Comparison of ENCODE assay signal across 11 mouse cellular contexts in the genomic region with DNA sequence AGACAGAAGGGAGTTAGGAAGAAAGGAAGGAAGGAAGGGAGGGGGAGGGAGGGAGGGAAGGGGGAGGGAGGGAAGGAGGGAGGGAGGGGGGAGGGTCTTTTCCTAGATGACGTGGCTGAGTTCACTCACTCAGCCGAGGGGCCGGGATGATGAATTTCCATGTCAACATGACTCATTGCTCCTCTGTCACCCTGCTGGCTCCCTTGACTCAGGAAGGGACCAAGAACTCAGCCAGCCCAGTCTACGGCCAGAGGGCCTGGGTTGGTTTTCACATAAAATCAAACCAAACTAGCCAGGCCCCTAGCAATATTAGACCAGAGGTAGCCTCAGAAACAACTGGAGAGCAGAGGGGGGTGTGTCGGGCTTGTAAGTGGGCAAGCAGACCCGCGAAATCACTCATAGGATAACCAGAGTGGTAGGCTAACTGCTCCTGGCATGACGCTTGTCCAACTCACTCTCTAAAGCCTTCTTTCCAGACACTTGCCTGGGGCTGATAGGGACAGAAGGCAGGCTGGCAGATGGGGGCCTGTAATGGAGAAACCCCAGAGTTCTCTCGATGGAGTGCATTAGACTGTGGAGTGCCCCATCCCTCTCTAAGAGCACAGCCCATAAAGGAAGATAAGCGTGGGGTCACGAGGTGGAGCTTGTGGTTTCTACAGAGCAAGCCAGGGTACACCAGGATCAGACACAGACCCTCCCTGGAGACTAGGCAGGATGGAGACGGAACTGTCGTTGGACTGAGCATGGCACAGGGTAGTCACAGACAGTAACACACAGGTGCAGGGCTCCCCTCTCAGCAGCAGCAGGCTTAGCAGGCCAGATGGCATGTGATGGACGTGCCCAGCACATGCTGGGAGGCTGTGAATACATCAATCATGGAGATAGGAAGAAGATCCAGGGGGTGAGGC. TPM values are rescaled to one million over a fixed set of nuclear protein-coding genes. Genes with fewer than 3 reads are reported as not detected.
DNase-seq lines count a peak whose midpoint lies in the region; ATAC-seq and TF ChIP-seq lines count a peak whose summit lies in the region.
"Had no signal": no experiment of that assay in that cellular context is flagged by ENCODE, and none has a peak within 500 bp of the region (broad histone marks: within the 10 kb centered on the region; RNA-seq: fewer than 3 reads in every experiment).

No protein-coding gene starts in this region.

- H3K36me3 ChIP-seq in embryonic facial prominence, embryonic 11.5 days (replicated peaks; ENCODE audit: control insufficient read depth, insufficient read depth, low read depth, low read length) = no peaks in the 10 kb centered on the region
- peaks cover 4% of the 10 kb centered on the region; the same call in 1 of the 2 replicates for H3K36me3 ChIP-seq in hindbrain, postnatal 0 days (ENCODE audit: insufficient read depth, low read length)
- H3K36me3 ChIP-seq in intestine, postnatal 0 days (ENCODE audit: control insufficient read depth, insufficient read depth) = peaks cover 28% of the 10 kb centered on the region

- no peak overlapping the region for H3K4me2 ChIP-seq in embryonic facial prominence, embryonic 11.5 days (ENCODE audit: low read depth, low read length)
- H3K4me2 ChIP-seq in hindbrain, postnatal 0 days (ENCODE audit: low read depth, low read length) = no peak overlapping the region
- no peak overlapping the region for H3K4me2 ChIP-seq in intestine, postnatal 0 days (replicated peaks; ENCODE audit: low read depth)

- no peaks in the 10 kb centered on the region for H3K4me1 ChIP-seq in embryonic facial prominence, embryonic 11.5 days (ENCODE audit: control insufficient read depth, insufficient read depth, low read length)
- peaks cover 12% of the 10 kb centered on the region for H3K4me1 ChIP-seq in hindbrain, postnatal 0 days (ENCODE audit: insufficient read depth, low read length)
- H3K4me1 ChIP-seq in intestine, postnatal 0 days (replicated peaks; ENCODE audit: control insufficient read depth, insufficient read depth, low read length) = no peaks in the 10 kb centered on the region

- H3K9ac ChIP-seq in embryonic facial prominence, embryonic 11.5 days (replicated peaks; ENCODE audit: low read length) = no peak overlapping the region
- no peak overlapping the region for H3K9ac ChIP-seq in hindbrain, postnatal 0 days (replicated peaks; ENCODE audit: low read length)
- H3K9ac ChIP-seq in intestine, postnatal 0 days (ENCODE audit: low read depth, low read length) = no peak overlapping the region

- ATAC-seq in embryonic facial prominence, embryonic 11.5 days (replicated peaks; ENCODE audit: insufficient number of reproducible peaks, low FRiP score, low TSS enrichment, low read depth) = peak; percentile 50
- ATAC-seq in hindbrain, postnatal 0 days = peak; percentile 79
- no peak for ATAC-seq in intestine, postnatal 0 days

- peak; percentile 36 for DNase-seq in embryo, embryonic 10.5 days (ENCODE audit: low spot score)
- no peak for DNase-seq in embryo, embryonic 11 days
- DNase-seq in 3T3-L1 (ENCODE audit: low read depth, low spot score) = peak; percentile 74
- DNase-seq in embryonic facial prominence, embryonic 11.5 days (ENCODE audit: low spot score) = no peak
- DNase-seq in hindbrain, postnatal 0 days (ENCODE audit: low spot score) = peak; percentile 67
- no peak for DNase-seq in layer of hippocampus, adult 18-20 months (ENCODE audit: low spot score in 2 of 2)
- no peak for DNase-seq in thymus, postnatal 10 days (ENCODE audit: low spot score in 2 of 2)
- DNase-seq: lung, postnatal 4 days; right cerebral cortex, adult 18-20 months; thymus, adult 18-20 months had no signal

- H3K27ac ChIP-seq in embryonic facial prominence, embryonic 11.5 days (replicated peaks; ENCODE audit: low read depth, low read length) = no peak overlapping the region
- H3K27ac ChIP-seq in hindbrain, postnatal 0 days = peak overlapping the region; percentile 23; the same call in 1 of the 2 replicates
- no peak overlapping the region for H3K27ac ChIP-seq in intestine, postnatal 0 days (ENCODE audit: low read depth, low read length)

- no peaks in the 10 kb centered on the region for H3K27me3 ChIP-seq in embryonic facial prominence, embryonic 11.5 days (ENCODE audit: control insufficient read depth, insufficient read depth, low read length)
- H3K27me3 ChIP-seq in hindbrain, postnatal 0 days (ENCODE audit: insufficient read depth, low read length) = no peaks in the 10 kb centered on the region
- no peaks in the 10 kb centered on the region for H3K27me3 ChIP-seq in intestine, postnatal 0 days (replicated peaks; ENCODE audit: control insufficient read depth, insufficient read depth, low read length)

- 57% methylated on average over 14 of the region's 14 CpGs for WGBS in embryonic facial prominence, embryonic 11.5 days
- WGBS in hindbrain, postnatal 0 days = 37% methylated on average over 14 of the region's 14 CpGs
- 73% methylated on average over 14 of the region's 14 CpGs for WGBS in intestine, postnatal 0 days

- H3K9me3 ChIP-seq in embryonic facial prominence, embryonic 11.5 days (replicated peaks; ENCODE audit: control insufficient read depth, low read length) = no peaks in the 10 kb centered on the region
- H3K9me3 ChIP-seq in hindbrain, postnatal 0 days (ENCODE audit: low read length) = no peaks in the 10 kb centered on the region
- no peaks in the 10 kb centered on the region for H3K9me3 ChIP-seq in intestine, postnatal 0 days (ENCODE audit: control insufficient read depth)

- H3K4me3 ChIP-seq in embryonic facial prominence, embryonic 11.5 days (ENCODE audit: low read depth, low read length) = no peak overlapping the region
- H3K4me3 ChIP-seq in hindbrain, postnatal 0 days (ENCODE audit: low read length) = no peak overlapping the region
- H3K4me3 ChIP-seq in intestine, postnatal 0 days (ENCODE audit: low read depth, low read length) = no peak overlapping the region

- no peak for TF ChIP-seq CTCF in hindbrain, postnatal 0 days (IDR thresholded peaks at IDR 0.05; ENCODE audit: low read depth)
- no peak for TF ChIP-seq CTCF in intestine, postnatal 0 days (IDR thresholded peaks at IDR 0.05; ENCODE audit: low read depth)

RNA-seq across cellular contexts. Expression of a gene that starts 43.6 kb away (rescaled TPM):
- 122 and 132 TPM in 2 replicates for polyA plus RNA-seq in embryonic facial prominence, embryonic 11.5 days (2014; fragmentation: Nextera tagmentation; extraction: Ambion mirVana)
- 27.4 and 30.0 TPM in 2 replicates for total RNA-seq in hindbrain, postnatal 0 days (2014; rRNA removed)
- 56.6 and 58.7 TPM in 2 replicates for polyA plus RNA-seq in hindbrain, postnatal 0 days (2015; fragmentation: Nextera tagmentation; extraction: Ambion mirVana)
- 10 to 100 TPM; 51.4 to 53.5 TPM for total RNA-seq in layer of hippocampus, adult 18-20 months (2021)
- 82.3 and 82.7 TPM in 2 replicates for polyA plus RNA-seq in intestine, postnatal 0 days (2015; fragmentation: Nextera tagmentation; extraction: Ambion mirVana)

Comparison
In these comparisons a context has a peak if more than half of its experiments do, and no peak if none do; other contexts are left out.
1. DNase-seq: peak in embryo, embryonic 10.5 days (single experiment), 3T3-L1 (single experiment) and hindbrain, postnatal 0 days (single experiment); none in embryo, embryonic 11 days (single experiment), embryonic facial prominence, embryonic 11.5 days (single experiment), layer of hippocampus, adult 18-20 months (0 of 2) and thymus, postnatal 10 days (0 of 2).